Mouse (Mus musculus): ENCODE measurements around the gene Il20rb.

DNA sequence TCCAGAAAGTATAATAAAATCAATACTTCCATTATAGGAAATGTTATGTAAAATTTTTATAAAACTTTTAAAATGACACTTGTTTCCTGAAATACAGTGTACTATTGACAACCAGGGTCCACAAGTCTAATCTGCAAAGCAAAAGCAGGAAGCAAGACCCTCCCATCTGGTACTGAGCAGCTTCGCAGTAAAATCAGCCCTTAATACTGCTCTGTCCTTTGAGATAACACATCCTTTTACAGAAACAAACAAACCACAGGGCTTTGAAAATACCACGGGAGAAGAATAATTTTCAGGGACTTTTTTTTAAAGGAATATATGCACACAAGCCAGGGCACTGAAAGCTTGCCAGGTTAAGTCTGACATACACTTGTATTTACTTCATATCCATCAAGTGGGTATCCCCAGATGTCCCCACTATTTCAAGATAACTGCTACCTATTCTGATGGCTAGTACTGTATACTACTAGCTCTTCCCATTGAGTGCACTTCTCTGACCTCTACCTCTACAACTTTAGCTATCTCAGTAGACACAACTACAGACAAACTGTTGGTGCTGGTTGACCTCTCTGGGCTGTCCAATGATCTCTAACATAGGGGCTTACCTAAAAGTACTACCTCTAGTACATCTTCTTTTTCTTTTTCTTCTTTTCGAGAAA is 46.4 kb upstream of the Il20rb start:
- no peak for TF ChIP-seq CTCF (IDR thresholded peaks at IDR 0.05; ENCODE audit: low read depth, low read length)
- TF ChIP-seq POLR2A (IDR thresholded peaks at IDR 0.05; ENCODE audit: extremely low read depth, insufficient read depth, low read length): no peak
